Mouse (Mus musculus) kidney, adult 2 months (tissue): ENCODE results near the gene Slc7a1.

Experiments used
- CTCF ChIP-seq: fragments of 200-500 bp; conservative IDR thresholded peaks from 2 replicates; pipeline ENCODE4 v1.5.1; 2011; ENCODE audit warnings: low read depth, mild to moderate bottlenecking, control low read depth, low read length, moderate library complexity, mixed read lengths; ENCODE audit not compliant: insufficient read depth, insufficient read length
- POLR2A ChIP-seq: fragments of 200-500 bp; IDR thresholded peaks from one replicate; pipeline ENCODE4 v1.6.1; 2011; ENCODE audit warnings: low read depth, low read length, control low read depth

- no peak for TF ChIP-seq CTCF
- no peak for TF ChIP-seq POLR2A
Measured at GRCm38 (mm10) chr5:148393316-148393715, 6.4 kb downstream of the Slc7a1 start.
